Mouse (Mus musculus): ENCODE results near the gene Mss51. TPM values are rescaled to one million over a fixed set of nuclear protein-coding genes. Genes with fewer than 3 reads are reported as not detected.

Gene Mss51
- 1.1 and 1.7 TPM in 2 replicates for total RNA-seq (2012; rRNA removed)

DNA sequence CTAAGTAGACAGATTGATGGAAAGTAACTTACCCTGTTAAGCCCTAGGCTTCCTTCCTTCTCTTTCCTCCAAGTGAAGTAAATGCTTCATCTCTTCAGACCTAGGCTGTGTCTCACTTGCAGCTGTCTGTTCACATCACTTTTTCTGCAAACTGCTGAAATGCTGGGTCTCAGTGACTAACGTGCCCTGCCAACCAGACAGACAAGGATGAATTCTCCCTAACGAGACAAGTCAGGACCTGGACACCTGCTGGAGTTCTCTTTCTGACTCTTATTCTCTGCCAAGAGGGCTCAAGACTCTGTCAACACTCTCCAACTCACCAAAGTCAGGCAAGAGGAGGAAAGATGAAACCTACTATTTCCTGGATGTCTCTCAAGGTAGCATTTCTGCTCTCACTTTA is at the start of gene Mss51:
TSS of gene Mss51 (minus strand) at position 299 of the 400 bp plus-strand sequence.
- TF ChIP-seq HCFC1 (IDR thresholded peaks at IDR 0.05; ENCODE audit: borderline replicate concordance, insufficient read depth, low read length) (no peak), MAFK (IDR thresholded peaks at IDR 0.05; ENCODE audit: insufficient read depth, low read depth, low read length) (no peak), ZNF384 (IDR thresholded peaks at IDR 0.05; ENCODE audit: low read depth, low read length) (no peak), ZC3H11A (IDR thresholded peaks at IDR 0.05; ENCODE audit: borderline replicate concordance, low read depth, low read length) (no peak), CHD2 (IDR thresholded peaks at IDR 0.05; ENCODE audit: low read depth, low read length) (no peak)

DNA sequence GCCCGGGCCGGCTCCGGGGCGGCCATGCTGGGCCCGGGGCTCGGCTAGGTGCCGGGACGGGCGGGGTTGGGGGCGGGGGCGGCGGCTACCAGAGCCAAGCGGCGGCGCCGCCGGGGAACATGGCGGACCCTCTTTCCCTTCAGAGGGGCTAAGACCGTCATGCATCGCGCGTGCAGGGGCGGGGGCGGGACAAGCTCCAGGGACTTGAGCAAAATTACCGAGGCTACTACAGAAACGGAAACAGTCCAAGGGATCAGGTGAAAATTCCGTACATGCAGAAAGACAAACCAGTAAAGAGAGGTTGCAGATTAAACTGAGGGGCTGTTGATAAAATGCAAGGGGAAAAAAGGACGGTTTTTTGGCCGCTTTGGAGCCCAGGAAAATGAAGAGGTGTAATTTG is 49.7 kb upstream of the Mss51 start, which contains the start of gene Ppp3cb:
TSS of gene Ppp3cb (minus strand) at position 159 of the 400 bp plus-strand sequence.
- in situ Hi-C loops (cut with MboI; ENCODE audit: low sequenced_read_pairs in 2 of 2, unreplicated experiment in 2 of 2): no loop called here
- TF ChIP-seq ZNF384 (IDR thresholded peaks at IDR 0.05; ENCODE audit: low read depth, low read length) (no peak), ZC3H11A (IDR thresholded peaks at IDR 0.05; ENCODE audit: borderline replicate concordance, low read depth, low read length) (no peak), HCFC1 (IDR thresholded peaks at IDR 0.05; ENCODE audit: borderline replicate concordance, insufficient read depth, low read length) (peak; percentile 73), MAFK (IDR thresholded peaks at IDR 0.05; ENCODE audit: insufficient read depth, low read depth, low read length) (no peak)

More for the DNA sequence above, at the start of gene Mss51:
- no peak for DNase-seq (ENCODE audit: low read depth, low spot score)
- H3K4me1 ChIP-seq (ENCODE audit: control insufficient read depth in 2 of 2, insufficient read depth in 2 of 2, low read length in 2 of 2, poor library complexity in 1 of 2): no peaks in the 10 kb centered on the region
- no peak within 1 kb of the TSS for H3K4me3 ChIP-seq (ENCODE audit: insufficient read depth in 1 of 2, low read depth in 1 of 2, low read length in 2 of 2, poor library complexity in 1 of 2, severe bottlenecking in 1 of 2)
- H3K9ac ChIP-seq (ENCODE audit: insufficient read depth, low read depth, low read length, poor library complexity, severe bottlenecking): no peak within 1 kb of the TSS
- no peaks in the 10 kb centered on the region for H3K9me3 ChIP-seq (ENCODE audit: control insufficient read depth, insufficient read depth, low read depth, low read length)
- H3K27ac ChIP-seq (ENCODE audit: insufficient read depth, low read depth, low read length, poor library complexity, severe bottlenecking): no peak within 1 kb of the TSS
- in situ Hi-C loops (cut with MboI; ENCODE audit: low sequenced_read_pairs in 2 of 2, unreplicated experiment in 2 of 2): loop anchor here in 1 of 2 experiments (25.0 kb wide), 1 partner anchor 109 kb away; the partner anchor contains the start of genes Dnajc9 and Mrps16
- peaks cover 4% of the 10 kb centered on the region for H3K36me3 ChIP-seq (ENCODE audit: control insufficient read depth, insufficient read depth, low read length, poor library complexity, severe bottlenecking)

DNA sequence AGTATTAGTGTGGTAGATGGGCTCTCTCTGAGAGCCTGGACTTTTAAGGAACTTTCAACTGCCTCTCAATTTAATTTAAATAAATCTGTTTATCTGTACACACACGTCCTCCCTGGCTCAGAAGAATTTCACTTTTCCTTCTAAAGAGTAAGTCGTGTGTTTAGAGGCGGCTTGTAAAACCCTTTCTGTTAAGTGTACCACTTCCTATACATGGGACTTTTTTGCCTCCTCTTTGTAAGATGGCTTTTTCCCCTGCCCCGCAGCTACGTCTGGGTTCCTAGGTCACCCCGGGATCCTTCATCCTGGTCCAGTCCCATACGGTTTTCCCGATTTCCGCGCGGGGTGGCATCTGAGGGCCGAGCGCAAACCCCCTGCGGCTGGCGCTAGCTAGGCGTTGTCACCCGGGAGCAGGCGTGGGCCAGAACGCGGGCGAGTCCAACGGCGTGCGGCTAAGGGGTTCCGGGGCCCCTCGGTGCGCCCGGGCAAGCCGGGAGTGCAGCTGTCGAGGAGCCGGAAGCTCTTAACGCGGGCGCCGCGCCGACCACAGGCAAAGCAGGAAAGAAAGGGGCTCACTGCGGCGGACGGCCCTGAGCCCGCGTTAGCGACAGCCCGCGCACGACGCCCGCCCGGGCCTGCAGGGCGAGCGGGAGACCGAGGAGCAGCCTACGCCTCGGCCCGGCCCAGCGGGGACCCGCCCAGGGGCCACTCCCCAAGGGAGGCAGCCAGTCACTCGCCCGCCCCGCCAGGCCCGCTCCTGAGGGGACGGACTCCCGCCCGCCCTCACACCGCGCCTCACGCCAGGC is 49.0 kb upstream of the Mss51 start:
- H3K9me3 ChIP-seq (ENCODE audit: control insufficient read depth, insufficient read depth, low read depth, low read length): no peaks in the 10 kb centered on the region
- H3K9ac ChIP-seq (ENCODE audit: insufficient read depth, low read depth, low read length, poor library complexity, severe bottlenecking): peak overlapping the region; percentile 96
- H3K4me1 ChIP-seq (ENCODE audit: control insufficient read depth in 2 of 2, insufficient read depth in 2 of 2, low read length in 2 of 2, poor library complexity in 1 of 2): no peaks in the 10 kb centered on the region
- H3K27ac ChIP-seq (ENCODE audit: insufficient read depth, low read depth, low read length, poor library complexity, severe bottlenecking): peak overlapping the region; percentile 80
- in situ Hi-C loops (cut with MboI; ENCODE audit: low sequenced_read_pairs in 2 of 2, unreplicated experiment in 2 of 2): no loop called here
- peak; percentile 73 for DNase-seq (ENCODE audit: low read depth, low spot score)
- H3K36me3 ChIP-seq (ENCODE audit: control insufficient read depth, insufficient read depth, low read length, poor library complexity, severe bottlenecking): peaks cover 8% of the 10 kb centered on the region
- peak overlapping the region; percentile 70 to 95 for H3K4me3 ChIP-seq (ENCODE audit: insufficient read depth in 1 of 2, low read depth in 1 of 2, low read length in 2 of 2, poor library complexity in 1 of 2, severe bottlenecking in 1 of 2)
- TF ChIP-seq HCFC1 (IDR thresholded peaks at IDR 0.05; ENCODE audit: borderline replicate concordance, insufficient read depth, low read length): no peak
- TF ChIP-seq MAFK (IDR thresholded peaks at IDR 0.05; ENCODE audit: insufficient read depth, low read depth, low read length): no peak
- no peak for TF ChIP-seq ZNF384 (IDR thresholded peaks at IDR 0.05; ENCODE audit: low read depth, low read length)
- no peak for TF ChIP-seq CHD2 (IDR thresholded peaks at IDR 0.05; ENCODE audit: low read depth, low read length)
- TF ChIP-seq ZC3H11A (IDR thresholded peaks at IDR 0.05; ENCODE audit: borderline replicate concordance, low read depth, low read length): no peak

More for the DNA sequence above, 49.7 kb upstream of the Mss51 start, which contains the start of gene Ppp3cb:
- peak within 1 kb of the TSS; percentile 70 to 95 for H3K4me3 ChIP-seq (ENCODE audit: insufficient read depth in 1 of 2, low read depth in 1 of 2, low read length in 2 of 2, poor library complexity in 1 of 2, severe bottlenecking in 1 of 2)
- peaks cover 8% of the 10 kb centered on the region for H3K36me3 ChIP-seq (ENCODE audit: control insufficient read depth, insufficient read depth, low read length, poor library complexity, severe bottlenecking)
- DNase-seq (ENCODE audit: low read depth, low spot score): peak; percentile 90
- no peaks in the 10 kb centered on the region for H3K9me3 ChIP-seq (ENCODE audit: control insufficient read depth, insufficient read depth, low read depth, low read length)
- peak within 1 kb of the TSS; percentile 96 for H3K9ac ChIP-seq (ENCODE audit: insufficient read depth, low read depth, low read length, poor library complexity, severe bottlenecking)
- no peaks in the 10 kb centered on the region for H3K4me1 ChIP-seq (ENCODE audit: control insufficient read depth in 2 of 2, insufficient read depth in 2 of 2, low read length in 2 of 2, poor library complexity in 1 of 2)
- peak within 1 kb of the TSS; percentile 80 for H3K27ac ChIP-seq (ENCODE audit: insufficient read depth, low read depth, low read length, poor library complexity, severe bottlenecking)

DNA sequence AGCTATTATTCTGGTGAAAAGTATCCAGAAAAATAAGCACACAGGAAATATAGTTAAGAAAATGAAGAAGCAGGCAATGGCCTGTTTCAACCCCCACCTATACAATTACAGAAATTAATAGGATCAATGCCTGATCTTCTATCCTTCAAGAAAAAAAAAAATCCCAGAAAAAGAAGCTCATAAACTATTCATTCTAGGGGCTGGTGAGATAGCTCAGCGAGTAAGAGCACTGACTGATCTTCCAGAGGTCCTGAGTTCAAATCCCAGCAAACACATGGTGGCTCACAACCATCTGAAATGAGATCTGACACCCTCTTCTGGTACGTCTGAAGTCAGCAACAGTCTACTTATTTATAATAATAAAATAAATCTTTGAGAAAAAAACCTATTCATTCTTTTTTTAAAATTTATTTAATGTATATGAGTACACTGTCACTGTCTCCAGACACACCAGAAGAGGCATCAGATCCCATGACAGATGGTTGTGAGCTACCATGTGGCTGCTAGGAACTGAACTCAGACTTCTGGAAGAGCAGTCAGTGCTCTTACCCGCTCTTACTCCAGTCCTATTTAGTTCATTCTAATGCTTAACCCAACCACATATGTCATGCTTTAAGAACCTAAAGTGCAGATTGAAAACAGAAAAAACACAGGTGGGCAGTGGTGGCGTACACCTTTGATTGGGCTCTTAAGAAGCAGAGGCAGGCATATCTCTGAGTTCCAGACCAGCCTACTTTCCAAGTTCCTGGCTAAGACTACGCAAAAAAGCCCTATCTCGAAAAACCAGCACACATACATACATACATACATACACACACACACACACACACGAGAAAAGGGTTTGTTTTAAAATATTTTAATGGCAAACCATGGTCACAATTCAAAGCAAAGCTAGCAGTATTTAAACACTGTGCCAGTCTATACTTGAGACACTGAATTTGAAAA is 48.0 kb upstream of the Mss51 start:
- Histone ChIP-seq H3K27ac (ENCODE audit: insufficient read depth, low read depth, low read length, poor library complexity, severe bottlenecking) (no peak overlapping the region), H3K36me3 (ENCODE audit: control insufficient read depth, insufficient read depth, low read length, poor library complexity, severe bottlenecking) (peaks cover 4% of the 10 kb centered on the region), H3K9ac (ENCODE audit: insufficient read depth, low read depth, low read length, poor library complexity, severe bottlenecking) (no peak overlapping the region), H3K9me3 (ENCODE audit: control insufficient read depth, insufficient read depth, low read depth, low read length) (no peaks in the 10 kb centered on the region), H3K4me1 (ENCODE audit: control insufficient read depth in 2 of 2, insufficient read depth in 2 of 2, low read length in 2 of 2, poor library complexity in 1 of 2) (no peaks in the 10 kb centered on the region), H3K4me3 (ENCODE audit: insufficient read depth in 1 of 2, low read depth in 1 of 2, low read length in 2 of 2, poor library complexity in 1 of 2, severe bottlenecking in 1 of 2) (peak overlapping the region; percentile 27 to 70; a peak in 3 of 4 replicates)
- in situ Hi-C loops (cut with MboI; ENCODE audit: low sequenced_read_pairs in 2 of 2, unreplicated experiment in 2 of 2): no loop called here
- no peak for DNase-seq (ENCODE audit: low read depth, low spot score)
- TF ChIP-seq ZC3H11A (IDR thresholded peaks at IDR 0.05; ENCODE audit: borderline replicate concordance, low read depth, low read length): no peak
- TF ChIP-seq HCFC1 (IDR thresholded peaks at IDR 0.05; ENCODE audit: borderline replicate concordance, insufficient read depth, low read length): no peak
- no peak for TF ChIP-seq ZNF384 (IDR thresholded peaks at IDR 0.05; ENCODE audit: low read depth, low read length)
- no peak for TF ChIP-seq CHD2 (IDR thresholded peaks at IDR 0.05; ENCODE audit: low read depth, low read length)
- no peak for TF ChIP-seq MAFK (IDR thresholded peaks at IDR 0.05; ENCODE audit: insufficient read depth, low read depth, low read length)
